Mouse (Mus musculus) intestine, embryonic 15.5 days (tissue): ENCODE data around the gene Rbfox1. TPM values are rescaled to one million over a fixed set of nuclear protein-coding genes. Genes with fewer than 3 reads are reported as not detected.

Experiments used
- ATAC-seq: fragments of 200-750 bp; cut with Nextera tagmentation; 2 replicates; pipeline ENCODE4 v1.8.0; 2017; ENCODE audit warnings: moderate TSS enrichment, moderate library complexity
- H3K27ac ChIP-seq: fragments of 300-500 bp; sonication (generic); 2 replicates; pipeline ENCODE4 v1.5.1; 2015; ENCODE audit warnings: mild to moderate bottlenecking, inconsistent platforms
- H3K27me3 ChIP-seq: fragments of 300-500 bp; sonication (generic); replicated peaks from 2 replicates; pipeline ENCODE4 v1.6.1; 2015; ENCODE audit warnings: inconsistent platforms
- H3K36me3 ChIP-seq: fragments of 300-500 bp; sonication (generic); 2 replicates; pipeline ENCODE4 v1.6.1; 2015; ENCODE audit warnings: inconsistent platforms
- H3K4me1 ChIP-seq: fragments of 300-500 bp; sonication (generic); replicated peaks from 2 replicates; pipeline ENCODE4 v1.6.1; 2015; ENCODE audit warnings: inconsistent platforms
- H3K4me2 ChIP-seq: fragments of 300-500 bp; sonication (generic); replicated peaks from 2 replicates; pipeline ENCODE4 v1.6.1; 2015; ENCODE audit warnings: mild to moderate bottlenecking, inconsistent platforms
- H3K4me3 ChIP-seq: fragments of 300-500 bp; sonication (generic); replicated peaks from 2 replicates; pipeline ENCODE4 v1.5.1; 2015; ENCODE audit warnings: inconsistent platforms
- H3K9ac ChIP-seq: fragments of 300-500 bp; sonication (generic); 2 replicates; pipeline ENCODE4 v1.6.1; 2015; ENCODE audit warnings: inconsistent platforms
- H3K9me3 ChIP-seq: fragments of 300-500 bp; sonication (generic); 2 replicates; pipeline ENCODE4 v1.6.1; 2016; ENCODE audit warnings: inconsistent platforms
- WGBS: fragments of 180-500 bp; shearing (Covaris S2); methylation state at CpG from one replicate; pipeline ENCODE4 v1.1.7; 2015; 5-methylcytosine and 5-hydroxymethylcytosine counted together
- polyA plus RNA-seq: library from polyadenylated mRNA; unstranded; fragments of >200 nt; fragmentation: Nextera tagmentation; extraction: Ambion mirVana; gene quantifications from 2 replicates; pipeline ENCODE4 v1.2.1, GENCODE M21; 2015

Rbfox1 gene
- polyA plus RNA-seq, 1 experiment from 2014 or later, result 3.3 TPM

DNA sequence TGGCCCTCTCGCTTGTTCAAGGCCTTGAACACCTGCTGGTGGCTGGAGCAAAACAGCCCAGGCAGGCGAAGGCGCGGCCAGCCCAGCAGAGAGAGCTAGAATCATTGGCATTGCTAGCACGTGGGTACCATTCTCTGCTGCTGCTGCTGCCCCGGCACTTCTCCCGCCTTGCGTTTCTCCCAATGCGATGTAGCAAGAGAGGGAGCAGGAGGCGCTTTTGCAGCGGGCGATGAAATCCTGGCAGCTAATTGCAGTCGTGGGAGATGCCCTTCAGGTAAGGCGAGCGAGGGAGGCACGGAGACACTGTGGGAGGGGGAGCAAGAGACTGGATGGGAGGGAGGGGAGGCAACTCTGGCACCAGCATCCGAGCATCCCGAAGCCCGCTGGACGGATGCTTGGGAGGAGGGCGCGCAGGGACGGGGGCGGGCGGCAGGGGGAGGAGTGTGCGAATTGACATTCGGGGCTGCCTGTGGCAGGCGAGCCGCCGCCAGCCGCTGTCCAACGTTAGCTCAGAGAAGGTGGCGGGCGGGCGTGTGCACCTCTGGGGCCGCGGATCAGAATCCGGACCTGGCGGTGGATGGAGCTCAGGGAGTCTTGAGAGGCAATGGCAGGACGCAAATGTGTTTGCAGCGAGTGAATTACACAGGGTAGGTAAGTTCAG lies 463.6 kb downstream of the Rbfox1 start:
- Histone ChIP-seq H3K4me1 (no peaks in the 10 kb centered on the region), H3K4me3 (peak overlapping the region; percentile 18), H3K9ac (no peak overlapping the region), H3K9me3 (no peaks in the 10 kb centered on the region), H3K27me3 (peaks cover 27% of the 10 kb centered on the region), H3K4me2 (peak overlapping the region; percentile 52), H3K36me3 (no peaks in the 10 kb centered on the region), H3K27ac (no peak overlapping the region)
- 0 out of 2 replicates have a peak, but pooled peaks have one; percentile 31 for ATAC-seq
- under 1% methylated on average over 41 of the region's 41 CpGs for WGBS

- Histone ChIP-seq H3K4me3 (no peak overlapping the region), H3K4me1 (no peaks in the 10 kb centered on the region), H3K36me3 (no peaks in the 10 kb centered on the region), H3K4me2 (peak overlapping the region; percentile 52), H3K27ac (no peak overlapping the region), H3K9me3 (no peaks in the 10 kb centered on the region), H3K9ac (no peak overlapping the region), H3K27me3 (peaks cover 27% of the 10 kb centered on the region)
- WGBS, result 26% methylated on average over 16 of the region's 16 CpGs
- no peak for ATAC-seq
These were observed 464.2 kb downstream of the Rbfox1 start for GRCm38 (mm10) chr16:6349381-6349780.

- no peak for ATAC-seq
- Histone ChIP-seq H3K27me3 (peaks cover 27% of the 10 kb centered on the region), H3K36me3 (no peaks in the 10 kb centered on the region), H3K9ac (no peak overlapping the region), H3K4me2 (no peak overlapping the region), H3K4me3 (no peak overlapping the region), H3K27ac (no peak overlapping the region), H3K4me1 (no peaks in the 10 kb centered on the region), H3K9me3 (no peaks in the 10 kb centered on the region)
- WGBS, result 83% methylated on average over 11 of the region's 11 CpGs
These were observed 465.1 kb downstream of the Rbfox1 start for GRCm38 (mm10) chr16:6350256-6350655.

DNA sequence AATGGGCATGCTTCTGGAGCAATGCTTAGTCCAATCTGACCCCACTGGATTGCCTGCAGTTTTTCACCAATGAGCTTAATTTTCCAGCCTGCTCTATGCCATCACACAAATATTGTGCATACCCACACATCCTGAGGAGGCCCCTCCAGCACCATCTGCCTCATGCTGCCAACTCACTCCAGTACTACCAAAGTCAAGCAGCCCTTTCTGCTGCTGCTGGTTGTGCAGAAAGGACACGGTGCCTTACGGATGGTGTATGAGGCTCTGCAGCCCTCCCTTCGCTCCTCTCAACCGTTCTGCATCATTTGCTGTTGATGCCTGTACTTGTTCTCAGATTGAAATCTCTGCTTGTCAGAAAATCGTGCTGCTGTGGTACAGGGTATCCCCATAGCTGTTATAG lies 468.0 kb downstream of the Rbfox1 start:
- no peaks in the 10 kb centered on the region for H3K9me3 ChIP-seq
- no peak overlapping the region for H3K9ac ChIP-seq
- no peak overlapping the region for H3K4me3 ChIP-seq
- ATAC-seq, result no peak
- no peaks in the 10 kb centered on the region for H3K4me1 ChIP-seq
- H3K27me3 ChIP-seq, result peaks cover 22% of the 10 kb centered on the region
- H3K4me2 ChIP-seq, result no peak overlapping the region
- H3K36me3 ChIP-seq, result no peaks in the 10 kb centered on the region
- no peak overlapping the region for H3K27ac ChIP-seq
- WGBS, result 77% methylated on average over 5 of the region's 5 CpGs

DNA sequence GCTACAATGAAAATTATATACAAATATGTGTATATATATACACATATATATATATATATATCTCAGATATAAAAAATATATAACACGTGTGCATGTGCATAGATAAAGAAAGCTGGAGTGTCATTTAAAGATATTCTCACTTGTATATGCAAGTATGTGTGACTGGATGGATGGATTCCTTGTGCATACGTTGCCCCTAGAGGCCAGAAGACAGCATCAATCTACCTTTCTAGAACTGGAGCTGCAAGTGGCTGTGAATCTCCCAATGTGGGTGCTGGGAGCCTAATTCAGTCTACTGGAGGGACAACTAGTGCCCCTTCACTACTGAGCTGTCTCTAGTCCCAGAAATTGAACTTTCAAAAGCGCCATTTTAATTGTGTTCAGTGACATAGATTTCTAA lies 471.8 kb downstream of the Rbfox1 start:
- no peak overlapping the region for H3K9ac ChIP-seq
- WGBS, result 66% methylated on average over 3 of the region's 3 CpGs
- no peak for ATAC-seq

GRCm38 (mm10) chr16:6365793-6366192 lies 480.6 kb downstream of the Rbfox1 start:
- Histone ChIP-seq H3K9ac (no peak overlapping the region), H3K36me3 (no peaks in the 10 kb centered on the region), H3K9me3 (no peaks in the 10 kb centered on the region), H3K27ac (no peak overlapping the region), H3K4me3 (no peak overlapping the region), H3K4me1 (no peaks in the 10 kb centered on the region), H3K27me3 (no peaks in the 10 kb centered on the region), H3K4me2 (no peak overlapping the region)
- no peak for ATAC-seq
- WGBS, result 74% methylated on average over 2 of the region's 2 CpGs

More for the DNA sequence above, 471.8 kb downstream of the Rbfox1 start:
- H3K4me2 ChIP-seq, result no peak overlapping the region
- no peaks in the 10 kb centered on the region for H3K9me3 ChIP-seq
- no peak overlapping the region for H3K27ac ChIP-seq
- H3K4me1 ChIP-seq, result no peaks in the 10 kb centered on the region
- H3K36me3 ChIP-seq, result no peaks in the 10 kb centered on the region
- no peak overlapping the region for H3K4me3 ChIP-seq
- H3K27me3 ChIP-seq, result no peaks in the 10 kb centered on the region

DNA sequence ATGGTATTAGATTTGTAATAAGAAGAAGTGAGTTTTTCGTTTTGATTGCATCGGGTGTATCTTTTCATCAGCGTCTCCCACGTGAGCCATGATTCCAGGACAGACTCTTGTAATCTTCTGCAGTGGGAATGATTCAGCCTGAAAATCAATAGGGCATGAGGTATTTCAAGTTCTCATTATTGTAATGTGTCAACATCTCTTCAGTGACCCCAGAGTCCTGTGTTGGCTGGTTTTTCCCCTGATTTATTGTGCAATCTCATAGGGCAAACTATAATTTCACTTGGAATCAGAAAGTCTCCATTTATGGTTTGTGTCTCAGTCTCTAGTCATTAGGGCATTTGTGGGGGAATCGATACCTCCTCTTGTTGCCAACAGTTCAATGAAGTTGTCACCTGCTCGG lies 481.5 kb downstream of the Rbfox1 start:
- H3K9ac ChIP-seq, result no peak overlapping the region
- no peak overlapping the region for H3K4me3 ChIP-seq
- H3K9me3 ChIP-seq, result no peaks in the 10 kb centered on the region
- no peaks in the 10 kb centered on the region for H3K36me3 ChIP-seq
- WGBS, result 77% methylated on average over 6 of the region's 6 CpGs
- H3K27ac ChIP-seq, result no peak overlapping the region
- no peaks in the 10 kb centered on the region for H3K27me3 ChIP-seq
- no peak overlapping the region for H3K4me2 ChIP-seq
- H3K4me1 ChIP-seq, result no peaks in the 10 kb centered on the region
- ATAC-seq, result no peak

- Histone ChIP-seq H3K4me3 (no peak overlapping the region), H3K9ac (no peak overlapping the region), H3K4me2 (no peak overlapping the region), H3K27ac (no peak overlapping the region), H3K9me3 (no peaks in the 10 kb centered on the region), H3K27me3 (no peaks in the 10 kb centered on the region), H3K36me3 (no peaks in the 10 kb centered on the region), H3K4me1 (no peaks in the 10 kb centered on the region)
- WGBS, result 82% methylated on average over 3 of the region's 3 CpGs
- no peak for ATAC-seq
These were observed 495.8 kb downstream of the Rbfox1 start for GRCm38 (mm10) chr16:6380924-6381323.

GRCm38 (mm10) chr16:6381572-6381971 lies 496.4 kb downstream of the Rbfox1 start:
- Histone ChIP-seq H3K4me1 (no peaks in the 10 kb centered on the region), H3K9me3 (no peaks in the 10 kb centered on the region), H3K36me3 (no peaks in the 10 kb centered on the region), H3K9ac (no peak overlapping the region), H3K4me2 (no peak overlapping the region), H3K27ac (no peak overlapping the region), H3K4me3 (no peak overlapping the region), H3K27me3 (no peaks in the 10 kb centered on the region)
- 58% methylated on average over 2 of the region's 2 CpGs for WGBS
- ATAC-seq, result no peak

GRCm38 (mm10) chr16:6382712-6383111 lies 497.6 kb downstream of the Rbfox1 start:
- no peak for ATAC-seq
- Histone ChIP-seq H3K4me3 (no peak overlapping the region), H3K9me3 (no peaks in the 10 kb centered on the region), H3K9ac (no peak overlapping the region), H3K4me1 (no peaks in the 10 kb centered on the region), H3K27me3 (no peaks in the 10 kb centered on the region), H3K27ac (no peak overlapping the region), H3K4me2 (no peak overlapping the region), H3K36me3 (no peaks in the 10 kb centered on the region)
- WGBS, result 82% methylated on average over 5 of the region's 5 CpGs

DNA sequence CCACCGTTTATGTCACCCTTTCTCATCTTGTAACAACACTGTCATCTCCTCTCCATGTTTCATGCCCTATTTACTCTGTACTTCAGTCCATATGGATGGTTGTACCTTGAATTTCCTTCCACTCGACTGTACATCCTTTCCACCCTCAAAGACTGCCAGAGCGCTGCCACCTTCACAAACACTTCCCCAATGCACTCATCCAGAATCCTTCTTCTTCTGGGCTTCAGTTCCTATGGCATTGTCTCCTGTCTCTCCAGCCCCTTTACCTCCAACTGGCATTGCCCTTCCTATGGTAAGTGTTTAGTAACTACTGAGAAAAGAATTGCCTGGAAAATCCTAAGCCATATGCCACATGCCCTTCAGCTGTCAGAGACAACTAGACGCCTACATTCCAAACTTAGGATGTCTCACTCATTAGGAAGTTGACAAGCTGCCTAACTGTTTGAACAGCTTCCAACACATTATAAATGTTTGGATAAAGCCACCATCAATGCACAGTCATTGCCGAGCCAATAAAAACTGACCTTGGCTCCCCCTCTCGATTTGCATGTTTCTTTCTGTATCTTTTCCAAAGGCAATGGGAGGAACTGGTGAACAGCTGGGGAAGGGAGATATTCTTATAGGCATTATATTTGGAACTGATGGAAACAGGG lies 505.2 kb downstream of the Rbfox1 start:
- no peaks in the 10 kb centered on the region for H3K9me3 ChIP-seq
- WGBS, result 78% methylated on average over 6 of the region's 6 CpGs
- no peak overlapping the region for H3K9ac ChIP-seq
- no peaks in the 10 kb centered on the region for H3K27me3 ChIP-seq
- H3K4me2 ChIP-seq, result no peak overlapping the region
- ATAC-seq, result no peak
- H3K4me3 ChIP-seq, result no peak overlapping the region
- no peaks in the 10 kb centered on the region for H3K36me3 ChIP-seq
- H3K27ac ChIP-seq, result no peak overlapping the region
- H3K4me1 ChIP-seq, result no peaks in the 10 kb centered on the region

GRCm38 (mm10) chr16:6396676-6397409 lies 511.7 kb downstream of the Rbfox1 start:
- no peaks in the 10 kb centered on the region for H3K4me1 ChIP-seq
- H3K9ac ChIP-seq, result no peak overlapping the region
- H3K27me3 ChIP-seq, result no peaks in the 10 kb centered on the region
- no peak for ATAC-seq
- no peaks in the 10 kb centered on the region for H3K9me3 ChIP-seq
- no peak overlapping the region for H3K4me2 ChIP-seq
- WGBS, result 57% methylated on average over 8 of the region's 8 CpGs
- H3K36me3 ChIP-seq, result no peaks in the 10 kb centered on the region
- H3K4me3 ChIP-seq, result no peak overlapping the region
- H3K27ac ChIP-seq, result no peak overlapping the region
